Mouse (Mus musculus) spleen, adult 2 months (tissue): ENCODE results near the gene Tmem245.

Experiments used
- CTCF ChIP-seq: fragments of 200-500 bp; IDR thresholded peaks from 2 replicates; pipeline ENCODE4 v1.5.1; 2011; ENCODE audit warnings: mild to moderate bottlenecking, inconsistent platforms; ENCODE audit not compliant: insufficient read depth, insufficient read length, insufficient replicate concordance; ENCODE audit errors: extremely low read depth
- POLR2A ChIP-seq: fragments of 200-500 bp; IDR thresholded peaks from 2 replicates; pipeline ENCODE4 v1.6.1; 2011; ENCODE audit warnings: low read depth, low read length, inconsistent platforms

DNA sequence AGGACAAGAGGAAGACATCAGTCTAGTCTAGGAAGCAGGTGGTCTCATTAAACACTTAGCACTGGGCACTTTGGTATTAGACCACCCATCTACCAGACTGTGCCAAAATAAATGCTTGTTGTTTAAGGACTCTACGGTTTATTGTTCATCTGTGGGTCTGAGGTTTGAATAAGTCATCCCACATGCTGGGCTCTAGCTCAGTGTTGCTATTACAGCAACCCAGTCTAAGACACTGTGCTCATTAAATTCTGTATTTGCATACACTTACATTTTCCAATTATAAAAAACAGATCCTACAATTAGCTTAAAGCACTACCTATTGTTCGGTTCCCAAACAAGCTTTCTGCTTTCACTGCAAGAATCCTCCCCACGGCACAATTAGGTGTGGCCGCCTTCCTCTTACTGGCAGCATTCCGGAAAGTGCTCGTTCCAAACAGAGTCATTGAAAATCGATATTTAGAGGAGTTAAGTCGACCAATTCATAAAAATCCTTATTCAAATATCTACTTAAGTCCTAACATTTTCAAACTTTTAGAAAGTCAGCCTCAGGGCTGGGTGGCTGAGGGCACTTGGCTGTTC, 90.8 kb downstream of the Tmem245 start:
- no peak for TF ChIP-seq POLR2A
- TF ChIP-seq CTCF: no peak
